In genomic region chr2:84429724-84430123, GRCm38 (mm10) we compare ENCODE assay signal across 8 mouse cellular contexts. TPM values are rescaled to one million over a fixed set of nuclear protein-coding genes. Genes with fewer than 3 reads are reported as not detected.
DNase-seq lines count a peak whose midpoint lies in the region; ATAC-seq and TF ChIP-seq lines count a peak whose summit lies in the region.

No protein-coding gene starts in this region.

- no peaks in the 10 kb centered on the region for H3K4me1 ChIP-seq in cerebellum, adult 2 months (ENCODE audit: control insufficient read depth, insufficient read depth, low read length)
- H3K4me1 ChIP-seq in limb, embryonic 13.5 days = no peaks in the 10 kb centered on the region
- H3K4me1 ChIP-seq in limb, embryonic 10.5 days = peaks cover 15% of the 10 kb centered on the region
- no peaks in the 10 kb centered on the region for H3K4me1 ChIP-seq in intestine, postnatal 0 days (replicated peaks; ENCODE audit: control insufficient read depth, insufficient read depth, low read length)

- 0 out of 2 replicates have a peak, but pooled peaks have one; percentile 25 for ATAC-seq in limb, embryonic 13.5 days (ENCODE audit: low FRiP score, low read depth)
- peak; percentile 62 for ATAC-seq in common myeloid progenitor, adult 5-6 weeks (replicated peaks; ENCODE audit: low read depth, poor library complexity, severe bottlenecking)
- ATAC-seq in intestine, postnatal 0 days = no peak
- peak; percentile 61 for ATAC-seq in monocyte, adult 5-6 weeks (replicated peaks; ENCODE audit: insufficient number of reproducible peaks, low FRiP score, low TSS enrichment, poor library complexity, severe bottlenecking)

- TF ChIP-seq CTCF in cerebellum, adult 2 months (IDR thresholded peaks at IDR 0.05; ENCODE audit: borderline replicate concordance, insufficient read depth, low read depth, low read length) = peak; percentile 43
- TF ChIP-seq CTCF in intestine, postnatal 0 days (IDR thresholded peaks at IDR 0.05; ENCODE audit: low read depth) = peak; percentile 86

- H3K4me2 ChIP-seq in limb, embryonic 13.5 days (replicated peaks) = no peak overlapping the region
- H3K4me2 ChIP-seq in intestine, postnatal 0 days (replicated peaks; ENCODE audit: low read depth) = peak overlapping the region; percentile 35

- no peaks in the 10 kb centered on the region for H3K9me3 ChIP-seq in limb, embryonic 13.5 days
- H3K9me3 ChIP-seq in limb, embryonic 10.5 days (replicated peaks) = no peaks in the 10 kb centered on the region
- H3K9me3 ChIP-seq in intestine, postnatal 0 days (ENCODE audit: control insufficient read depth) = no peaks in the 10 kb centered on the region

- no peak overlapping the region for H3K27ac ChIP-seq in cerebellum, adult 2 months (ENCODE audit: insufficient read depth, low read length)
- no peak overlapping the region for H3K27ac ChIP-seq in limb, embryonic 13.5 days
- no peak overlapping the region for H3K27ac ChIP-seq in limb, embryonic 10.5 days
- H3K27ac ChIP-seq in intestine, postnatal 0 days (ENCODE audit: low read depth, low read length) = no peak overlapping the region

- no peaks in the 10 kb centered on the region for H3K27me3 ChIP-seq in cerebellum, adult 2 months (ENCODE audit: control insufficient read depth, insufficient read depth, low read length)
- H3K27me3 ChIP-seq in limb, embryonic 13.5 days = no peaks in the 10 kb centered on the region; the same call in 1 of the 2 replicates
- H3K27me3 ChIP-seq in limb, embryonic 10.5 days (ENCODE audit: low read depth, poor library complexity, severe bottlenecking) = no peaks in the 10 kb centered on the region
- no peaks in the 10 kb centered on the region for H3K27me3 ChIP-seq in intestine, postnatal 0 days (replicated peaks; ENCODE audit: control insufficient read depth, insufficient read depth, low read length)

- H3K36me3 ChIP-seq in limb, embryonic 13.5 days = no peaks in the 10 kb centered on the region
- H3K36me3 ChIP-seq in limb, embryonic 10.5 days = no peaks in the 10 kb centered on the region
- H3K36me3 ChIP-seq in intestine, postnatal 0 days (ENCODE audit: control insufficient read depth, insufficient read depth) = no peaks in the 10 kb centered on the region

- TF ChIP-seq POLR2A in cerebellum, adult 2 months (IDR thresholded peaks at IDR 0.05; ENCODE audit: borderline replicate concordance, insufficient read depth, low read length) = no peak

- no peak overlapping the region for H3K4me3 ChIP-seq in cerebellum, adult 2 months (replicated peaks; ENCODE audit: insufficient read depth, low read depth, low read length)
- no peak overlapping the region for H3K4me3 ChIP-seq in limb, embryonic 13.5 days
- H3K4me3 ChIP-seq in limb, embryonic 10.5 days = no peak overlapping the region
- no peak overlapping the region for H3K4me3 ChIP-seq in intestine, postnatal 0 days (ENCODE audit: low read depth, low read length)

- peak in 1 of 2 experiments; percentile 31 for DNase-seq in cerebellum, adult 2 months
- no peak for DNase-seq in cerebellum, adult 11 months
- no peak for DNase-seq in limb, embryonic 10.5 days (ENCODE audit: low spot score)
- DNase-seq in ovary, adult 18-20 months (ENCODE audit: low spot score) = no peak

- 45% methylated on average over 11 of the region's 11 CpGs for WGBS in cerebellum, adult 2 months
- WGBS in limb, embryonic 13.5 days = 47% methylated on average over 11 of the region's 11 CpGs
- 61% methylated on average over 11 of the region's 11 CpGs for WGBS in limb, embryonic 10.5 days
- 29% methylated on average over 11 of the region's 11 CpGs for WGBS in intestine, postnatal 0 days

- H3K9ac ChIP-seq in limb, embryonic 13.5 days = no peak overlapping the region
- H3K9ac ChIP-seq in intestine, postnatal 0 days (ENCODE audit: low read depth, low read length) = no peak overlapping the region

RNA-seq across cellular contexts. Expression of gene Calcrl, which starts 4.5 kb away (rescaled TPM):
- polyA plus RNA-seq in cerebellum, adult 2 months (2012; rRNA removed) = 3.6 and 3.9 TPM in 2 replicates
- polyA plus RNA-seq in limb, embryonic 13.5 days (2015; fragmentation: Nextera tagmentation; extraction: Ambion mirVana) = 16.2 and 17.4 TPM in 2 replicates
- 16.6 and 19.6 TPM in 2 replicates for polyA plus RNA-seq in limb, embryonic 10.5 days (2016; fragmentation: Nextera tagmentation; extraction: Ambion mirVana)
- 100 and 111 TPM in 2 replicates for total RNA-seq in common myeloid progenitor, adult 5-6 weeks (2017)
- polyA plus RNA-seq in intestine, postnatal 0 days (2015; fragmentation: Nextera tagmentation; extraction: Ambion mirVana) = 14.2 TPM in 2 replicates
- total RNA-seq in monocyte, adult 5-6 weeks (2017) = 29.0 to 40.3 TPM (median 31.7 TPM) in 3 replicates

RNA-seq across cellular contexts. Expression of gene Tfpi, which starts 46.9 kb away (rescaled TPM):
- polyA plus RNA-seq in cerebellum, adult 2 months (2012; rRNA removed) = 2.4 and 2.8 TPM in 2 replicates
- 25.7 and 28.2 TPM in 2 replicates for polyA plus RNA-seq in limb, embryonic 13.5 days (2015; fragmentation: Nextera tagmentation; extraction: Ambion mirVana)
- polyA plus RNA-seq in limb, embryonic 10.5 days (2016; fragmentation: Nextera tagmentation; extraction: Ambion mirVana) = 12.5 and 13.9 TPM in 2 replicates
- total RNA-seq in common myeloid progenitor, adult 5-6 weeks (2017) = 50.3 and 86.0 TPM in 2 replicates
- polyA plus RNA-seq in intestine, postnatal 0 days (2015; fragmentation: Nextera tagmentation; extraction: Ambion mirVana) = 31.3 and 33.4 TPM in 2 replicates
- total RNA-seq in monocyte, adult 5-6 weeks (2017) = 2.2 to 4.7 TPM (median 4.2 TPM) in 3 replicates
